Mouse (Mus musculus): Measurements from ENCODE around the gene Chdh.

Chdh gene

GRCm38 (mm10) chr14:30008733-30009575 lies at the start of gene Chdh, which contains the start of gene Il17rb:
Gene Chdh, plus strand, starts transcription at chr14:30009023.
Gene Il17rb, minus strand, starts transcription at chr14:30008896.
- peak; percentile 69 to 80 for DNase-seq

DNA sequence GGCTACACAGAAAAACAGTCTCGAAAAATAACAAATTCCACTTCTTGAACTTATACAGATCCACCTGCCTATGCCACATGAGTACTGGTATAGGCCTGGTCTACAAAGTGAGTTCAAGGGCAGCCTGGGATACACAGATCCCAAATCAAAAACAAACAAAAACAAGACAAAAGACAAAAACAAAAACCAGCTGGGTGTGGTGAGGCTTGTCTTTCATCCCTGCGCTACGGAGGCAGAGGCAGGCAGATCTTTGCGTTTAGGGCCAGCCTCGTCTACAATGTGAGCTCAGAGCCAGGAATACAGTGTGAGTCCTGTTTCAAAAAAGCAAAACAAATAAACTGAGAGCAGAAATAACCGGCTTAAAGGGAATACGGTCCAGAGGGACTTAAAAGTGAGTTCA lies 41.2 kb upstream of the Chdh start:
- no peak for DNase-seq

DNA sequence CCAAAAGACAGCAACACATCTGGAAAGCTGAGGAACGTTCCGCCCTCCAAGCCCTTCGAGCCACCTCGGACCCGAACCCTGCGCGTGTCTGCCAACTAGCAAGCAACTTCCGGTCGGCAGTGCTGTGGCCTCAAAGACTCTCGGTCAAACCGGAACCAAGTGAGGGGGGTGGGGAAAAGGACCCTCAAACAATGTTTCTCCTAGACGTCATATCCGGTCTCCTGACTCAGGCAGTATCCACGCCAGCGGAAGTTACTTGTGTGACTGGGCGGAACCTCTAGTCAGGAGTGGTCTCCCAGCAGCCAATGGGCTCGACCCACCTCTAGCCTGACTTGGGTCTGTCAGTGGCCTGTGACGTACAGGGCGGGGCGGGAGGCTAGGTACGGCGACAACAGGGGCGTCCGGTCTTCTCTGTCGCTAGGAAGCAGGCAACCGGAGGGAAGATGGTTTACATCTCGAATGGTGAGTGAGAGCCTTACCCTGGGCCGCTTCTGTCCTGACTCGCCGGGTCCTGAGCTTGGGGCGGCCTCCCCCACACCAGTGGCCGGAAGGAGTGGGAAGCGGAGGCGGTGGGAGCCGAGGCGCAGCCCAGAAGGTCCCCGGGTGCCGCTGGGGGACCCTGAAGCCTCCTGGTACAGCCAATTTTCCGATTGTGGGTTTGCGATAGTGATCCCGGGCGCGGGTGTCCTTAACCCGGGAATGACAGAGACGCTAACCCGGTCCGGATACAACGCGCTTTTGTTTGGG lies 40.6 kb upstream of the Chdh start, which contains the start of gene Selenok:
Selenok (plus strand) TSS at position 234 of the 747 bp plus-strand sequence.
- DNase-seq: peak; percentile 94 to 97

DNA sequence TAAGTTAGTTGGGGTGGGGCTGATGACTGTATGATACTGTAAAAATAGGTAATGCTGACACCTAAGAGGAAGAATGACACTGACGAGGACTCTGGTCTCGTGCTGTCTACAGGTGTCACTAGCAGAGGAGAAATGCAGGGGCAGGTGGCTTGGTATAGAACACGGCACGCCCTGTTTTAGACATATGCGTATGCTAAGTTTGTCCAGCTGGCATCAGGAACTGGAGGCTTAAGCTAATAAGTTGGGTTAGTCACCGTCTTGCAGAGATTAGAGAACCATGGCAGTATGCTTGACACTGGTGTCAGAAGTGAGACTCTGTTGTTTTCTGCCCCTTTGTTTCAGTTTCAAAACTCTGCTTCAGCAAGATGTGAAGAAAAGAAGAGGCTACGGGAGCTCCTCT lies 37.4 kb upstream of the Chdh start:
- no peak for DNase-seq

- DNase-seq: no peak
Observed at GRCm38 (mm10) chr14:29971993-29972392, 36.8 kb upstream of the Chdh start.

GRCm38 (mm10) chr14:29976927-29977326 lies 31.9 kb upstream of the Chdh start:
- DNase-seq: no peak

- DNase-seq: peak; percentile 95 to 96
Observed at GRCm38 (mm10) chr14:29978254-29979204, 30.3 kb upstream of the Chdh start, which contains the start of gene Actr8. Gene Actr8, plus strand, starts transcription at chr14:29978337.

DNA sequence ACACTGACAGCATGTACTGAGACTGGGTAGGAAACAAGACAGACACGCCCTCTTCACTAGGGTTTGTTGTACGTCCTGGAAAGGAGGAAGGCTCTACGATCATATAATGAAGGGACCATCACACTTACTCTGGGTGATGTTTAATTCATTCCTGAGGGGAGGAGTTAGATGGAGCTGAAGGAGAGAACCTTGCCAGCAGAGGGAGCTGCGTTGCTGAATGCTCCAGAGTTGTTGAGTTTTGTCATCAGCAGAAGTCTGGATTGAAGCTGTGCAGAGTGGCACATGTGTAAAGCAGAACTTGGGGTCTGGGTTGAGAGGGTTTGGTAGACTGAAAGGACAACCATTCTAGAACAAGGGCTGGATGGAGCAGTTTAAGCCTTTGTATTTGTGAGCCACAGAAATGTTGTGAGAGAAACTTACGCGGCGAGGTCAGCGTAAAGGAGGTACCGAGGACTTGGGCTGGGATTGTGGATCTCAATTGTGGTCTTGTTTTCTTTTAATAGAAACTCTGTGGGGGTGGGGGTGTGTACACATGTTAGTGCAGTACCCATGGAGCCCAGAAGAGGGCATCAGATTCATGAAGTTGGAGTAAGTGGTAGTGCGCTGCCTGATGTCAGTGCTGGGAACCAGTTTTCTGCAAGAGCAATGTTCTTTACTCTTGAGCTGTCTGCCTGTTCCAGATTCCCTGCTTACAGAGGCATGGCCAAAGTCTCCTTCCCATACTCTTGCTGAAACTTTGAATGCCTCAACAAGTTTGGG lies 28.2 kb upstream of the Chdh start:
- DNase-seq: peak in 1 of 2 experiments; percentile 33

- DNase-seq: no peak
Observed at GRCm38 (mm10) chr14:29986096-29986495, 22.7 kb upstream of the Chdh start.

GRCm38 (mm10) chr14:29987276-29987675 lies 21.5 kb upstream of the Chdh start:
- DNase-seq: no peak

- no peak for DNase-seq
Observed at GRCm38 (mm10) chr14:29987739-29988138, 21.1 kb upstream of the Chdh start.

DNA sequence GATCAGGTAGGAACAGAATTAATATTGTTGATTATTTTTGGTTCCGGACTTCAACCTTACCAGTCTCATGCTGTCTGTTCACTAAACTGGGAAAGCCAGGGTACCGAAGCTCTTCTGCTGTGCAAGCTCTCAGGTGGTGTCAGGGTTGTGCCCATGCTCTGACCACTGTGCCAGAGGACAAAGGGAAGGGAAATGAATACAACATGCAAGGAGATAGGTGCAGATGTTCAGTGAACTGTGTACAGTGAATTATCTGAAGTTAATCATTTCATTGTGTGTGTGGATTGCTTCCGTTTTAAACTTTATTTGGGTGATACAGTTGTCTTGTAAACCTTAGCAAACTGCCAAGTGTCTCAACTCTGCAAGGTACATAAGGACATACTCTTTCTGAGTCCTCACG lies 20.5 kb upstream of the Chdh start:
- no peak for DNase-seq

GRCm38 (mm10) chr14:29994976-29995375 lies 13.8 kb upstream of the Chdh start:
- no peak for DNase-seq

GRCm38 (mm10) chr14:29996000-29996751 lies 12.6 kb upstream of the Chdh start:
- no peak for DNase-seq

DNA sequence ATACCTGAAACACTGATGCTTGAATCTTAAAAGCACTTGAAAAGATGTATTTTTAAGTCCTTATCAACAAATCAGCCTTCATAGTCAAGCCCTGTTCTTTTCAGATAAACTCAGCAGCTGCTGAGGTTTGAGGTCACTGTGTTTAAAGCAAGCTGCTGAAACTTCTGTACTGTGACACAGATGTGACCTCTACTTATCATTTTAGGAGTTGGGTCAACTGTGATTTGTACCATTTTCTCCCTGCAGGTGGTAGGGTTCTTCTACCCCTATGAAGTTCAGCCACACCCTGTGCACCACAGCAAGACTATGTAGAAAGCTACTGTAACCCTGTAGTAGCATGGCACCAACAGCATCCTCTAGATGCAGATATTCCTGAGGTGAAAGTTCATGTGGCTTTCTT lies 11.5 kb upstream of the Chdh start:
- DNase-seq: no peak

- DNase-seq: no peak
Observed at GRCm38 (mm10) chr14:29998747-29999474, 9.9 kb upstream of the Chdh start.

DNA sequence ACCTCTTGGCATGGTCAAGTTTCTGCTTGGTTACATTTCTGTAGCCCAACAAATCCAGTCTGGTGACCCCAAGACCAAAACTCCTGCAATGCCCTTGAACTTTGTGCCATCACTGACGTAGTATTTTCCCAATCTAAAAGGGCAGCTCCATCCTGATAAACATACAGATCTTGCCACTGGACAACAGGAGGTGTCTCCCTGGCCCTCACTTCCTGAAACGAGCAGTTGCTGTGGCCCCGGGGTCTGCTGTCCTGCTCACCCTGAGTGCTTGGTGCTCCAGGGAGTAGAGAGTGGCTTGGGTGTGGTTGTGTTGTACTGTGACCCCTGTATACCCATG lies 9.4 kb upstream of the Chdh start:
- DNase-seq: no peak

- DNase-seq: peak; percentile 59 to 63
Observed at GRCm38 (mm10) chr14:30009864-30010560, 1.2 kb downstream of the Chdh start.

- no peak for DNase-seq
Observed at GRCm38 (mm10) chr14:30011886-30012560, 3.2 kb downstream of the Chdh start.

Data from lung, postnatal 4 days (tissue).